Mouse (Mus musculus): ENCODE data around the gene Cyp4f39. TPM values are rescaled to one million over a fixed set of nuclear protein-coding genes. Genes with fewer than 3 reads are reported as not detected.
A peak's percentile ranks its signal among the peaks of the same experiment; 100 is the strongest.

The Cyp4f39 gene
- 0.69 and 1.3 TPM in 2 replicates for polyA plus RNA-seq (2015; fragmentation: Nextera tagmentation; extraction: Ambion mirVana)

- H3K4me1 ChIP-seq: peaks cover 7% of the 10 kb centered on the region; the same call in 1 of the 2 replicates
- H3K36me3 ChIP-seq: no peaks in the 10 kb centered on the region
- peaks cover 14% of the 10 kb centered on the region; the same call in 1 of the 2 replicates for H3K27me3 ChIP-seq
- H3K27ac ChIP-seq: no peak within 1 kb of the TSS
- H3K9me3 ChIP-seq: no peaks in the 10 kb centered on the region
- no peak within 1 kb of the TSS for H3K9ac ChIP-seq
- peak within 1 kb of the TSS; percentile 19; the same call in 1 of the 2 replicates for H3K4me3 ChIP-seq
- WGBS: 2% methylated on average over 19 of the region's 19 CpGs
- ATAC-seq (ENCODE audit: borderline replicate concordance, extremely low read depth, low FRiP score, low TSS enrichment): no peak
- peak within 1 kb of the TSS; percentile 49 for H3K4me2 ChIP-seq
Measured at GRCm38 (mm10) chr17:32452482-32452881, at the start of gene Cyp4f39. Gene Cyp4f39 (plus strand): TSS chr17:32452723.

GRCm38 (mm10) chr17:32402779-32403157 lies 49.8 kb upstream of the Cyp4f39 start:
- H3K4me3 ChIP-seq: no peak overlapping the region
- H3K9me3 ChIP-seq: no peaks in the 10 kb centered on the region
- no peaks in the 10 kb centered on the region for H3K36me3 ChIP-seq
- ATAC-seq (ENCODE audit: borderline replicate concordance, extremely low read depth, low FRiP score, low TSS enrichment): no peak
- H3K27me3 ChIP-seq: peaks cover 17% of the 10 kb centered on the region
- no peak overlapping the region for H3K4me2 ChIP-seq
- H3K9ac ChIP-seq: no peak overlapping the region
- no peaks in the 10 kb centered on the region for H3K4me1 ChIP-seq
- no peak overlapping the region for H3K27ac ChIP-seq
- 59% methylated on average over 11 of the region's 11 CpGs for WGBS

- 62% methylated on average over 8 of the region's 8 CpGs for WGBS
- Histone ChIP-seq H3K27me3 (peaks cover 11% of the 10 kb centered on the region), H3K9me3 (no peaks in the 10 kb centered on the region), H3K9ac (no peak within 1 kb of the TSS), H3K27ac (no peak within 1 kb of the TSS), H3K4me3 (no peak within 1 kb of the TSS), H3K4me2 (no peak within 1 kb of the TSS), H3K36me3 (no peaks in the 10 kb centered on the region), H3K4me1 (no peaks in the 10 kb centered on the region)
- ATAC-seq (ENCODE audit: borderline replicate concordance, extremely low read depth, low FRiP score, low TSS enrichment): no peak
Measured at GRCm38 (mm10) chr17:32403417-32403816, 49.1 kb upstream of the Cyp4f39 start, which contains the start of gene Rasal3. Gene Rasal3 (minus strand): TSS chr17:32403583.

- Histone ChIP-seq H3K4me3 (no peak overlapping the region), H3K36me3 (no peaks in the 10 kb centered on the region), H3K9ac (no peak overlapping the region), H3K4me2 (no peak overlapping the region), H3K4me1 (no peaks in the 10 kb centered on the region), H3K27ac (no peak overlapping the region), H3K27me3 (peaks cover 22% of the 10 kb centered on the region), H3K9me3 (no peaks in the 10 kb centered on the region)
- WGBS: 85% methylated on average over 6 of the region's 6 CpGs
- ATAC-seq (ENCODE audit: borderline replicate concordance, extremely low read depth, low FRiP score, low TSS enrichment): no peak
Measured at GRCm38 (mm10) chr17:32411898-32412297, 40.6 kb upstream of the Cyp4f39 start.

- Histone ChIP-seq H3K9ac (no peak overlapping the region), H3K27me3 (peaks cover 22% of the 10 kb centered on the region), H3K4me3 (no peak overlapping the region), H3K4me2 (no peak overlapping the region), H3K4me1 (no peaks in the 10 kb centered on the region), H3K27ac (no peak overlapping the region), H3K36me3 (no peaks in the 10 kb centered on the region), H3K9me3 (no peaks in the 10 kb centered on the region)
- WGBS: 31% methylated on average over 24 of the region's 24 CpGs
- ATAC-seq (ENCODE audit: borderline replicate concordance, extremely low read depth, low FRiP score, low TSS enrichment): no peak
Measured at GRCm38 (mm10) chr17:32415417-32416020, 37.0 kb upstream of the Cyp4f39 start.

- no peaks in the 10 kb centered on the region for H3K36me3 ChIP-seq
- H3K9me3 ChIP-seq: no peaks in the 10 kb centered on the region
- H3K9ac ChIP-seq: no peak overlapping the region
- no peak for ATAC-seq (ENCODE audit: borderline replicate concordance, extremely low read depth, low FRiP score, low TSS enrichment)
- no peak overlapping the region for H3K4me3 ChIP-seq
- H3K4me1 ChIP-seq: no peaks in the 10 kb centered on the region
- 93% methylated on average over 14 of the region's 14 CpGs for WGBS
- H3K27me3 ChIP-seq: peaks cover 22% of the 10 kb centered on the region
- H3K4me2 ChIP-seq: no peak overlapping the region
- H3K27ac ChIP-seq: no peak overlapping the region
Measured at GRCm38 (mm10) chr17:32416771-32417170, 35.8 kb upstream of the Cyp4f39 start.

GRCm38 (mm10) chr17:32419989-32420388 lies 32.5 kb upstream of the Cyp4f39 start:
- Histone ChIP-seq H3K9me3 (no peaks in the 10 kb centered on the region), H3K4me1 (no peaks in the 10 kb centered on the region), H3K4me2 (no peak overlapping the region), H3K27ac (no peak overlapping the region), H3K36me3 (no peaks in the 10 kb centered on the region), H3K27me3 (peaks cover 17% of the 10 kb centered on the region), H3K9ac (no peak overlapping the region), H3K4me3 (no peak overlapping the region)
- WGBS: 22% methylated on average over 2 of the region's 2 CpGs
- ATAC-seq (ENCODE audit: borderline replicate concordance, extremely low read depth, low FRiP score, low TSS enrichment): no peak

GRCm38 (mm10) chr17:32420781-32421180 lies 31.7 kb upstream of the Cyp4f39 start:
- Histone ChIP-seq H3K4me2 (no peak overlapping the region), H3K4me3 (no peak overlapping the region), H3K9me3 (no peaks in the 10 kb centered on the region), H3K4me1 (no peaks in the 10 kb centered on the region), H3K9ac (no peak overlapping the region), H3K27ac (no peak overlapping the region), H3K27me3 (peaks cover 9% of the 10 kb centered on the region), H3K36me3 (no peaks in the 10 kb centered on the region)
- ATAC-seq (ENCODE audit: borderline replicate concordance, extremely low read depth, low FRiP score, low TSS enrichment): no peak
- 67% methylated on average over 8 of the region's 8 CpGs for WGBS

- Histone ChIP-seq H3K27ac (no peak within 1 kb of the TSS), H3K4me3 (no peak within 1 kb of the TSS), H3K36me3 (no peaks in the 10 kb centered on the region), H3K9ac (no peak within 1 kb of the TSS), H3K4me1 (no peaks in the 10 kb centered on the region), H3K4me2 (no peak within 1 kb of the TSS), H3K27me3 (no peaks in the 10 kb centered on the region), H3K9me3 (no peaks in the 10 kb centered on the region)
- no peak for ATAC-seq (ENCODE audit: borderline replicate concordance, extremely low read depth, low FRiP score, low TSS enrichment)
- 59% methylated on average over 2 of the region's 2 CpGs for WGBS
Measured at GRCm38 (mm10) chr17:32424034-32424433, 28.5 kb upstream of the Cyp4f39 start, which contains the start of gene Pglyrp2. Gene Pglyrp2 (minus strand): TSS chr17:32424167.

GRCm38 (mm10) chr17:32426610-32427009 lies 25.9 kb upstream of the Cyp4f39 start:
- no peak overlapping the region for H3K4me3 ChIP-seq
- H3K4me1 ChIP-seq: no peaks in the 10 kb centered on the region
- H3K27me3 ChIP-seq: no peaks in the 10 kb centered on the region
- no peak overlapping the region for H3K9ac ChIP-seq
- H3K36me3 ChIP-seq: no peaks in the 10 kb centered on the region
- H3K27ac ChIP-seq: no peak overlapping the region
- H3K9me3 ChIP-seq: no peaks in the 10 kb centered on the region
- no peak overlapping the region for H3K4me2 ChIP-seq
- ATAC-seq (ENCODE audit: borderline replicate concordance, extremely low read depth, low FRiP score, low TSS enrichment): no peak

GRCm38 (mm10) chr17:32431972-32432371 lies 20.6 kb upstream of the Cyp4f39 start:
- Histone ChIP-seq H3K4me3 (no peak overlapping the region), H3K4me2 (no peak overlapping the region), H3K27me3 (no peaks in the 10 kb centered on the region), H3K9ac (no peak overlapping the region), H3K27ac (no peak overlapping the region), H3K4me1 (no peaks in the 10 kb centered on the region), H3K9me3 (no peaks in the 10 kb centered on the region), H3K36me3 (no peaks in the 10 kb centered on the region)
- ATAC-seq (ENCODE audit: borderline replicate concordance, extremely low read depth, low FRiP score, low TSS enrichment): no peak
- 57% methylated on average over 3 of the region's 3 CpGs for WGBS

GRCm38 (mm10) chr17:32434324-32434723 lies 18.2 kb upstream of the Cyp4f39 start:
- H3K36me3 ChIP-seq: no peaks in the 10 kb centered on the region
- H3K4me1 ChIP-seq: no peaks in the 10 kb centered on the region
- H3K4me2 ChIP-seq: no peak overlapping the region
- no peak overlapping the region for H3K4me3 ChIP-seq
- H3K9ac ChIP-seq: no peak overlapping the region
- no peak for ATAC-seq (ENCODE audit: borderline replicate concordance, extremely low read depth, low FRiP score, low TSS enrichment)
- no peaks in the 10 kb centered on the region for H3K9me3 ChIP-seq
- WGBS: 56% methylated on average over 4 of the region's 4 CpGs
- no peak overlapping the region for H3K27ac ChIP-seq
- no peaks in the 10 kb centered on the region for H3K27me3 ChIP-seq

- H3K27me3 ChIP-seq: no peaks in the 10 kb centered on the region
- no peaks in the 10 kb centered on the region for H3K4me1 ChIP-seq
- H3K9me3 ChIP-seq: no peaks in the 10 kb centered on the region
- ATAC-seq (ENCODE audit: borderline replicate concordance, extremely low read depth, low FRiP score, low TSS enrichment): no peak
- no peak overlapping the region for H3K4me2 ChIP-seq
- H3K4me3 ChIP-seq: no peak overlapping the region
- H3K9ac ChIP-seq: no peak overlapping the region
- no peaks in the 10 kb centered on the region for H3K36me3 ChIP-seq
- H3K27ac ChIP-seq: no peak overlapping the region
- WGBS: 67% methylated on average over 5 of the region's 5 CpGs
Measured at GRCm38 (mm10) chr17:32435151-32435550, 17.4 kb upstream of the Cyp4f39 start.
